17 mouse cellular contexts compared by ENCODE assay signal in genomic region chr1:178454125-178454524, GRCm38 (mm10). TPM values are rescaled to one million over a fixed set of nuclear protein-coding genes. Genes with fewer than 3 reads are reported as not detected.
A peak's percentile ranks its signal among the peaks of the same experiment; 100 is the strongest.
DNase-seq lines count a peak whose midpoint lies in the region; ATAC-seq lines count a peak whose summit lies in the region.
"Had no signal": no experiment of that assay in that cellular context is flagged by ENCODE, and none has a peak within 500 bp of the region (broad histone marks: within the 10 kb centered on the region; RNA-seq: fewer than 3 reads in every experiment).

No protein-coding gene starts in this region.

- peak; percentile 66; the same call in 1 of the 2 replicates for ATAC-seq in forebrain, embryonic 14.5 days
- ATAC-seq in forebrain, embryonic 11.5 days (replicated peaks; ENCODE audit: low FRiP score), result no peak
- ATAC-seq: intestine, embryonic 16.5 days; Patski had no signal

- H3K27me3 ChIP-seq in forebrain, embryonic 14.5 days (replicated peaks; ENCODE audit: control insufficient read depth, insufficient read depth, low read length), result no peaks in the 10 kb centered on the region
- H3K27me3 ChIP-seq in forebrain, embryonic 11.5 days (ENCODE audit: control insufficient read depth, insufficient read depth, low read length), result no peaks in the 10 kb centered on the region
- H3K27me3 ChIP-seq: embryonic facial prominence, embryonic 15.5 days; heart, embryonic 15.5 days; Patski had no signal

- H3K9me3 ChIP-seq in forebrain, embryonic 14.5 days (replicated peaks; ENCODE audit: control insufficient read depth, low read length), result no peaks in the 10 kb centered on the region
- no peaks in the 10 kb centered on the region for H3K9me3 ChIP-seq in forebrain, embryonic 11.5 days (ENCODE audit: control insufficient read depth, low read length)
- H3K9me3 ChIP-seq: embryonic facial prominence, embryonic 15.5 days; heart, embryonic 15.5 days; hindbrain, embryonic 10.5 days had no signal

- H3K4me1 ChIP-seq in forebrain, embryonic 14.5 days (ENCODE audit: control insufficient read depth, insufficient read depth, low read length), result no peaks in the 10 kb centered on the region
- no peaks in the 10 kb centered on the region for H3K4me1 ChIP-seq in forebrain, embryonic 11.5 days (replicated peaks; ENCODE audit: control insufficient read depth, insufficient read depth, low read length)
- H3K4me1 ChIP-seq: embryonic facial prominence, embryonic 15.5 days; heart, embryonic 15.5 days; hindbrain, embryonic 10.5 days had no signal

- intact Hi-C loops in left cerebral cortex, postnatal 4 days (cut with DNase I), result no loop called here
- intact Hi-C loops in left cerebral cortex, postnatal 10 days (cut with DNase I), result loop anchor here (5.0 kb wide), 1 partner anchor 312 kb away; no protein-coding TSS in a partner anchor

- H3K4me3 ChIP-seq in forebrain, embryonic 14.5 days (ENCODE audit: low read depth, low read length), result no peak overlapping the region
- H3K4me3 ChIP-seq in forebrain, embryonic 11.5 days (ENCODE audit: low read depth, low read length), result no peak overlapping the region
- H3K4me3 ChIP-seq: embryonic facial prominence, embryonic 15.5 days; heart, embryonic 15.5 days; hindbrain, embryonic 10.5 days; myocyte had no signal

- no peak overlapping the region for H3K4me2 ChIP-seq in forebrain, embryonic 14.5 days (ENCODE audit: low read length)
- H3K4me2 ChIP-seq in forebrain, embryonic 11.5 days (ENCODE audit: low read depth, low read length, severe bottlenecking), result no peak overlapping the region
- H3K4me2 ChIP-seq: embryonic facial prominence, embryonic 15.5 days; heart, embryonic 15.5 days; midbrain, embryonic 11.5 days had no signal

- no peak overlapping the region for H3K27ac ChIP-seq in forebrain, embryonic 14.5 days (ENCODE audit: low read depth, low read length)
- H3K27ac ChIP-seq in forebrain, embryonic 11.5 days (ENCODE audit: low read depth, low read length), result no peak overlapping the region
- H3K27ac ChIP-seq: embryonic facial prominence, embryonic 15.5 days; heart, embryonic 15.5 days; hindbrain, embryonic 10.5 days had no signal

- no peak for DNase-seq in forebrain, embryonic 14.5 days (ENCODE audit: low spot score)
- DNase-seq in forebrain, embryonic 11.5 days (ENCODE audit: low spot score), result no peak
- peak; percentile 73 for DNase-seq in left cerebral cortex, postnatal 4 days
- DNase-seq in left cerebral cortex, postnatal 10 days (ENCODE audit: extremely low spot score in 1 of 2, low spot score in 2 of 2), result no peak
- DNase-seq in cerebellum, postnatal 10 days, result peak; percentile 91 to 93
- DNase-seq in layer of hippocampus, postnatal 14 days (ENCODE audit: low spot score in 2 of 2), result peak; percentile 45 to 68
- DNase-seq in natural killer cell, adult 2 months (ENCODE audit: low spot score in 2 of 2), result no peak
- DNase-seq in kidney, adult 18-20 months, result no peak
- DNase-seq: kidney, postnatal 10 days; right cerebral cortex, postnatal 14 days had no signal

- WGBS in forebrain, embryonic 14.5 days, result 81% methylated on average over 3 of the region's 3 CpGs
- 96% methylated on average over 3 of the region's 3 CpGs for WGBS in forebrain, embryonic 11.5 days

- no peak overlapping the region for H3K9ac ChIP-seq in forebrain, embryonic 14.5 days (ENCODE audit: low read length)
- H3K9ac ChIP-seq in forebrain, embryonic 11.5 days (ENCODE audit: low read length), result no peak overlapping the region
- H3K9ac ChIP-seq: embryonic facial prominence, embryonic 15.5 days; heart, embryonic 15.5 days had no signal

- H3K36me3 ChIP-seq in forebrain, embryonic 14.5 days (ENCODE audit: control insufficient read depth, insufficient read depth, low read length), result no peaks in the 10 kb centered on the region
- H3K36me3 ChIP-seq in forebrain, embryonic 11.5 days (ENCODE audit: control insufficient read depth, insufficient read depth, low read length), result no peaks in the 10 kb centered on the region
- H3K36me3 ChIP-seq: embryonic facial prominence, embryonic 15.5 days; heart, embryonic 15.5 days; hindbrain, embryonic 10.5 days had no signal

RNA-seq across cellular contexts. Expression of gene Efcab2, which starts 48.2 kb away (rescaled TPM):
- polyA plus RNA-seq in forebrain, embryonic 14.5 days (2014; fragmentation: Nextera tagmentation; extraction: Ambion mirVana), result 5.9 and 7.6 TPM in 2 replicates
- 8.3 and 9.5 TPM in 2 replicates for polyA plus RNA-seq in forebrain, embryonic 11.5 days (2014; fragmentation: Nextera tagmentation; extraction: Ambion mirVana)
- 1 to 10 TPM; 6.2 to 8.3 TPM for total RNA-seq in left cerebral cortex, postnatal 4 days (2021)
- total RNA-seq in left cerebral cortex, postnatal 10 days (2021), result 10 to 100 TPM; 10.0 to 11.1 TPM
- 10 to 100 TPM in 1 of 2 experiments, 1 to 10 TPM in 1; 9.9 to 11.9 TPM for total RNA-seq in layer of hippocampus, postnatal 14 days (2021)

Comparison
In these comparisons a context has a peak if more than half of its experiments do, and no peak if none do; other contexts are left out.
1. DNase-seq: peak in left cerebral cortex, postnatal 4 days (single experiment), cerebellum, postnatal 10 days (2 of 2) and layer of hippocampus, postnatal 14 days (2 of 2); none in forebrain, embryonic 14.5 days (single experiment), forebrain, embryonic 11.5 days (single experiment), left cerebral cortex, postnatal 10 days (0 of 2), natural killer cell, adult 2 months (0 of 2) and kidney, adult 18-20 months (single experiment).